Mouse (Mus musculus): Measurements from ENCODE around the gene Pnmt.

- TF ChIP-seq POLR2A (IDR thresholded peaks at IDR 0.05; ENCODE audit: borderline replicate concordance, control insufficient read depth, low read depth, low read length) (0 out of 2 replicates have a peak, but pooled peaks have one; percentile 33), CTCF (IDR thresholded peaks at IDR 0.05; ENCODE audit: control insufficient read depth, insufficient read depth, low read length) (no peak)
Measured at GRCm38 (mm10) chr11:98393317-98393716, 7.1 kb downstream of the Pnmt start.

Measured in bone marrow, adult 2 months (tissue).